Mouse (Mus musculus): ENCODE measurements at regions not wholly inside any gene's neighbourhood (a gene's known extent, or its start where the extent isn't known, plus 50 kb on each side); places are given as distances from the start of the nearest gene placed in this dataset.
"Not testable (repeated sequence)": the region's sequence is repeated elsewhere in the genome, so short reads cannot be mapped to it uniquely, and the experiment has no call there.

DNA sequence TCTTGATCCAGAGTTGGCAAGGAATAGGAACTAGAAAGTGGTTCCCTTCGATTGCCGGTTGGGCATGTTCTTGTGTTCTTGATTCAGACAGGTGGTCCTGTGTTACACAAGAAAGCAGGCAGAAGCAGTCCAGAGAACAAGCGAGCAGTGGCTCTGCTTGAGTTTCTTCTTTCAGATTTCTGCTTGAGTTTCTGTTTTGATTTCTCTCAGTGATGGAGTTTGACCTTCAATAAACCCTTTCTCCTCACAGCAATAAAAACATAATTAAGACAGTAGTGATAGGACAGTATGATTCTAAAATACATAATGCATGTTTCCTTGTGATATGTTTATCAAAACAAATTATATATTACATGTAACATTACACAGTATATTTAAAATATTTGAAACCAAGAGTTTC, 59.1 kb downstream of the Klf6 start:
- Histone ChIP-seq H3K4me1 (ENCODE audit: control insufficient read depth, insufficient read depth, low read length) (no peaks in the 10 kb centered on the region), H3K9ac (replicated peaks; ENCODE audit: low read depth, low read length) (no peak overlapping the region), H3K27me3 (ENCODE audit: control insufficient read depth, insufficient read depth, low read length) (no peaks in the 10 kb centered on the region), H3K4me3 (ENCODE audit: low read depth, low read length) (no peak overlapping the region), H3K9me3 (ENCODE audit: control insufficient read depth, low read length) (no peaks in the 10 kb centered on the region), H3K36me3 (ENCODE audit: control insufficient read depth, insufficient read depth, low read length) (no peaks in the 10 kb centered on the region), H3K4me2 (ENCODE audit: low read depth, low read length) (no peak overlapping the region), H3K27ac (ENCODE audit: low read depth, low read length) (no peak overlapping the region)
- 88% methylated on average over 3 of the region's 3 CpGs for WGBS
- no peak for ATAC-seq (ENCODE audit: low read depth)

DNA sequence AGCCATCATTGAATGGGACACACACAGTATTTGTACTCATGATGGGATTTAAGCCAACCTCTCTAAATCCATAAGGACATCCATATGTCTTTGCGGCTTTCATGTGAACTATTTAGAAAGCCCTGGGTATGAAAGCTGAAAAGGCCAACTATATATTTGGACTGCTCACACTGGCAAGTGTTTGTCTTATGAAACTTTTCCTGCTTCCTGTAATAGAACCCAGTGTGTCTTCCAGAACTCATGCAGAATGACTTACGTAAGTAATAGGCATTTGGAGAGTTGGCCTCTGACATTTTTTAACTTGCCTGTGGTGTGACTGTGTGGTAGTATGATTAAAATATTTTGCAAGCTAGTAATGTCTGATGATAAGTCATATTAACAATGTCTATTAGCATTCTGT, 70.2 kb downstream of the Klf6 start:
- Histone ChIP-seq H3K4me1 (ENCODE audit: control insufficient read depth, insufficient read depth, low read length) (no peaks in the 10 kb centered on the region), H3K9ac (replicated peaks; ENCODE audit: low read depth, low read length) (no peak overlapping the region), H3K36me3 (ENCODE audit: control insufficient read depth, insufficient read depth, low read length) (no peaks in the 10 kb centered on the region), H3K9me3 (ENCODE audit: control insufficient read depth, low read length) (no peaks in the 10 kb centered on the region), H3K4me3 (ENCODE audit: low read depth, low read length) (no peak overlapping the region), H3K27me3 (ENCODE audit: control insufficient read depth, insufficient read depth, low read length) (no peaks in the 10 kb centered on the region), H3K27ac (ENCODE audit: low read depth, low read length) (no peak overlapping the region), H3K4me2 (ENCODE audit: low read depth, low read length) (no peak overlapping the region)
- no peak for ATAC-seq (ENCODE audit: low read depth)
- 90% methylated on average over 2 of the region's 2 CpGs for WGBS

DNA sequence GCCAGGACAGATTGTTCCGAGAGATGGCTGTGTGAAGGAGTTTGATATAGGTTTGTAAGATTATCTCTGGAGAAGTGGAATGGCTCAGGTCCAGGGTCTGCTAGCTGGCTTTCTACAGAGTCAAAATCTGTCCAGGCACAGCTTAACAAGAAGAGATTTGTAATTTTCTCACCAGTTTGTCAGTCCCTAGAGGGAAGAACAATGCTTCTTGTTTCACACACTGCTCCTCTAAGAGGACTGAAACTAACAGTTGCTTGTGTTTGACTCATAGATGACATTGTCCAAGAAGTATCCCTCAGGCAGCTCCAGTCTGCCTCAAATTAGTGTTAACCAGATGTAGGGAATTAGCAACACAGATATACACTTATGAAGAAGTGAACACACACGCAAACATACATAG, 76.2 kb downstream of the Klf6 start:
- Histone ChIP-seq H3K4me2 (ENCODE audit: low read depth, low read length) (no peak overlapping the region), H3K4me3 (ENCODE audit: low read depth, low read length) (no peak overlapping the region), H3K36me3 (ENCODE audit: control insufficient read depth, insufficient read depth, low read length) (no peaks in the 10 kb centered on the region), H3K4me1 (ENCODE audit: control insufficient read depth, insufficient read depth, low read length) (no peaks in the 10 kb centered on the region), H3K27me3 (ENCODE audit: control insufficient read depth, insufficient read depth, low read length) (no peaks in the 10 kb centered on the region), H3K9ac (replicated peaks; ENCODE audit: low read depth, low read length) (no peak overlapping the region), H3K27ac (ENCODE audit: low read depth, low read length) (no peak overlapping the region), H3K9me3 (ENCODE audit: control insufficient read depth, low read length) (no peaks in the 10 kb centered on the region)
- 92% methylated on average over 2 of the region's 2 CpGs for WGBS
- no peak for ATAC-seq (ENCODE audit: low read depth)

DNA sequence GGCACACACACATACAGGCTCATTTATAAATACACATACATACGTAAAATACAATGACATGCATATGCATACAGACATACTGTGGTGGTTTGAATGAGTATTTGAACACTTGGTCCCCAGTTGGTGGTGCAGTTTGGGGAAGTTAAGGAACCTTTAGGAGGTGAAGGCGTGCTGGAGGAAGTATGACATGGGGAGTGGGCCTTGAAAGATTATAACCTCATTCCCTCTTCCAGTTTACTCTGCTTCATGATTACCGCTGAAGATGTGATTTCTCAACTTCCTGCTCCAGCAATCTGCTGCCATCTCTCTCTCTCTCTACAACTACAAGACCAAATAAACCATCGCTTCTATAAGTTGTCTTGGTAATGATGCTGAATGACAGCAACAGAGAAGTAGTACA, 76.7 kb downstream of the Klf6 start:
- Histone ChIP-seq H3K27ac (ENCODE audit: low read depth, low read length) (no peak overlapping the region), H3K4me3 (ENCODE audit: low read depth, low read length) (no peak overlapping the region), H3K27me3 (ENCODE audit: control insufficient read depth, insufficient read depth, low read length) (no peaks in the 10 kb centered on the region), H3K4me2 (ENCODE audit: low read depth, low read length) (no peak overlapping the region), H3K4me1 (ENCODE audit: control insufficient read depth, insufficient read depth, low read length) (no peaks in the 10 kb centered on the region), H3K9ac (replicated peaks; ENCODE audit: low read depth, low read length) (no peak overlapping the region), H3K36me3 (ENCODE audit: control insufficient read depth, insufficient read depth, low read length) (no peaks in the 10 kb centered on the region), H3K9me3 (ENCODE audit: control insufficient read depth, low read length) (no peaks in the 10 kb centered on the region)
- 95% methylated on average over 4 of the region's 4 CpGs for WGBS
- ATAC-seq (ENCODE audit: low read depth): no peak

GRCm38 (mm10) chr13:5939368-5939767, 78.1 kb downstream of the Klf6 start:
- H3K9me3 ChIP-seq (ENCODE audit: control insufficient read depth, low read length): no peaks in the 10 kb centered on the region
- H3K4me1 ChIP-seq (ENCODE audit: control insufficient read depth, insufficient read depth, low read length): no peaks in the 10 kb centered on the region
- H3K9ac ChIP-seq (replicated peaks; ENCODE audit: low read depth, low read length): no peak overlapping the region
- H3K4me2 ChIP-seq (ENCODE audit: low read depth, low read length): no peak overlapping the region
- no peaks in the 10 kb centered on the region for H3K27me3 ChIP-seq (ENCODE audit: control insufficient read depth, insufficient read depth, low read length)
- no peak overlapping the region for H3K4me3 ChIP-seq (ENCODE audit: low read depth, low read length)
- ATAC-seq (ENCODE audit: low read depth): no peak
- 89% methylated on average over 3 of the region's 3 CpGs for WGBS
- H3K27ac ChIP-seq (ENCODE audit: low read depth, low read length): no peak overlapping the region
- H3K36me3 ChIP-seq (ENCODE audit: control insufficient read depth, insufficient read depth, low read length): no peaks in the 10 kb centered on the region

DNA sequence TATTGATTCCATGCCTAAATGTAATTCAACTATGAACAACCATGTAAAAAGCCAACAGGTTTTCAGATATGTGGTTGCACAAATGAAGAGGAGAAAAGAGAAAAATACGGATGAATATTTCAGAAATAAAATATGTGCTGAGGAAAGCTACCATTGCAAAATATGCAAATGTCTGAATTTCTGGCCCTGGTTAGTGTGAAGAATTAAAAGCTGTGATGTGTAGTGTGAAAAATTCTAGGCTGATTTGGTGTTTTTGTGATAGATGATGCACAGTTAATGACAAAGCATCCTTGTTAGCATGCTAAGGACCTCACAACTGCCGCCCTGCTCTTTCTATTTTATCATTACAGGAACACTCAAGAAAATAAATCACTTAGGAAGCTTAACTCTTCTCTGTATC, 91.6 kb downstream of the Klf6 start:
- 73% methylated on average over 2 of the region's 2 CpGs for WGBS
- no peak for ATAC-seq (ENCODE audit: low read depth)
- H3K9ac ChIP-seq (replicated peaks; ENCODE audit: low read depth, low read length): no peak overlapping the region
- no peak overlapping the region for H3K4me2 ChIP-seq (ENCODE audit: low read depth, low read length)
- no peak overlapping the region for H3K4me3 ChIP-seq (ENCODE audit: low read depth, low read length)
- H3K4me1 ChIP-seq (ENCODE audit: control insufficient read depth, insufficient read depth, low read length): no peaks in the 10 kb centered on the region
- H3K9me3 ChIP-seq (ENCODE audit: control insufficient read depth, low read length): no peaks in the 10 kb centered on the region
- H3K27ac ChIP-seq (ENCODE audit: low read depth, low read length): no peak overlapping the region
- H3K36me3 ChIP-seq (ENCODE audit: control insufficient read depth, insufficient read depth, low read length): no peaks in the 10 kb centered on the region
- no peaks in the 10 kb centered on the region for H3K27me3 ChIP-seq (ENCODE audit: control insufficient read depth, insufficient read depth, low read length)

- H3K9me3 ChIP-seq (ENCODE audit: control insufficient read depth, low read length); H3K27me3 ChIP-seq (ENCODE audit: control insufficient read depth, insufficient read depth, low read length); H3K27ac ChIP-seq (ENCODE audit: low read depth, low read length); H3K4me3 ChIP-seq (ENCODE audit: low read depth, low read length); H3K4me2 ChIP-seq (ENCODE audit: low read depth, low read length); H3K4me1 ChIP-seq (ENCODE audit: control insufficient read depth, insufficient read depth, low read length); ATAC-seq (ENCODE audit: low read depth); H3K9ac ChIP-seq (replicated peaks; ENCODE audit: low read depth, low read length); H3K36me3 ChIP-seq (ENCODE audit: control insufficient read depth, insufficient read depth, low read length): not testable (repeated sequence)
Observed at GRCm38 (mm10) chr13:5955121-5955520, 93.8 kb downstream of the Klf6 start.

DNA sequence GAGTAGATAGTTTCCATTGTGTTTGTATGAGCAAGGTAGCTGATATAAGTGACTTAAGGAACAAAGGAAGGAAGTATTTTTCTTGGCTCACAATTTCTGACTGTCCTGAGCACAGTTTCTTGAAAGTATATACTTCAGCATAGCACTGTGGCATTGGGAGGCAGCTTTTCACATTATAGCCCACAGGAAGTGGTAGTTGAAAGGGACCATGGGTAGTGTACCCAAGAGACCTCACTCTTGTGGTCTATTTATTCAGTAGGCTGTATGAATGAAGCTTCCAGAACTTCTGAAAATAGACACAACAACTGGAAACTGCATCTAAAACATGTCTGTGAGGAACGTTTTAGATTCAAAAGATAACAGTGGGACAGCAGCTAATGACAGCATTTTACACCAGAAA, 94.9 kb downstream of the Klf6 start:
- Histone ChIP-seq H3K4me3 (ENCODE audit: low read depth, low read length) (no peak overlapping the region), H3K4me1 (ENCODE audit: control insufficient read depth, insufficient read depth, low read length) (no peaks in the 10 kb centered on the region), H3K9ac (replicated peaks; ENCODE audit: low read depth, low read length) (no peak overlapping the region), H3K36me3 (ENCODE audit: control insufficient read depth, insufficient read depth, low read length) (no peaks in the 10 kb centered on the region), H3K4me2 (ENCODE audit: low read depth, low read length) (no peak overlapping the region), H3K27me3 (ENCODE audit: control insufficient read depth, insufficient read depth, low read length) (no peaks in the 10 kb centered on the region), H3K27ac (ENCODE audit: low read depth, low read length) (no peak overlapping the region), H3K9me3 (ENCODE audit: control insufficient read depth, low read length) (no peaks in the 10 kb centered on the region)
- ATAC-seq (ENCODE audit: low read depth): no peak
- 60% methylated on average over 1 of the region's 1 CpGs for WGBS

GRCm38 (mm10) chr13:5962947-5963346, 101.7 kb downstream of the Klf6 start:
- no peak for ATAC-seq (ENCODE audit: low read depth)
- no peak overlapping the region for H3K4me2 ChIP-seq (ENCODE audit: low read depth, low read length)
- no peak overlapping the region for H3K27ac ChIP-seq (ENCODE audit: low read depth, low read length)
- no peaks in the 10 kb centered on the region for H3K9me3 ChIP-seq (ENCODE audit: control insufficient read depth, low read length)
- H3K9ac ChIP-seq (replicated peaks; ENCODE audit: low read depth, low read length): no peak overlapping the region
- no peaks in the 10 kb centered on the region for H3K36me3 ChIP-seq (ENCODE audit: control insufficient read depth, insufficient read depth, low read length)
- no peaks in the 10 kb centered on the region for H3K27me3 ChIP-seq (ENCODE audit: control insufficient read depth, insufficient read depth, low read length)
- no peak overlapping the region for H3K4me3 ChIP-seq (ENCODE audit: low read depth, low read length)
- 88% methylated on average over 1 of the region's 1 CpGs for WGBS
- H3K4me1 ChIP-seq (ENCODE audit: control insufficient read depth, insufficient read depth, low read length): no peaks in the 10 kb centered on the region

- H3K36me3 ChIP-seq (ENCODE audit: control insufficient read depth, insufficient read depth, low read length): no peaks in the 10 kb centered on the region
- no peak for ATAC-seq (ENCODE audit: low read depth)
- H3K9ac ChIP-seq (replicated peaks; ENCODE audit: low read depth, low read length): no peak overlapping the region
- no peak overlapping the region for H3K4me3 ChIP-seq (ENCODE audit: low read depth, low read length)
- H3K27me3 ChIP-seq (ENCODE audit: control insufficient read depth, insufficient read depth, low read length): no peaks in the 10 kb centered on the region
- no peak overlapping the region for H3K27ac ChIP-seq (ENCODE audit: low read depth, low read length)
- no peaks in the 10 kb centered on the region for H3K9me3 ChIP-seq (ENCODE audit: control insufficient read depth, low read length)
- WGBS: 68% methylated on average over 1 of the region's 1 CpGs
- H3K4me1 ChIP-seq (ENCODE audit: control insufficient read depth, insufficient read depth, low read length): no peaks in the 10 kb centered on the region
- no peak overlapping the region for H3K4me2 ChIP-seq (ENCODE audit: low read depth, low read length)
Observed at GRCm38 (mm10) chr13:5964626-5965025, 103.3 kb downstream of the Klf6 start.
